Mouse (Mus musculus) embryonic fibroblast, embryonic 13.5 days (primary cell): ENCODE data around the gene D930048N14Rik.

ENCODE experiments used
- CTCF ChIP-seq: IDR thresholded peaks from 2 replicates; pipeline ENCODE4 v1.5.1; 2011; ENCODE audit warnings: mild to moderate bottlenecking, control low read depth, low read length, moderate library complexity, borderline replicate concordance; ENCODE audit not compliant: insufficient read depth
- POLR2A ChIP-seq: IDR thresholded peaks from 2 replicates; pipeline ENCODE4 v1.6.1; 2011; ENCODE audit warnings: low read depth, mild to moderate bottlenecking, control low read depth, low read length, moderate library complexity

- no peak for TF ChIP-seq CTCF
- no peak for TF ChIP-seq POLR2A
These were observed 2.2 kb upstream of the D930048N14Rik start for GRCm38 (mm10) chr11:51648566-51648965.
